Mouse (Mus musculus): Measurements from ENCODE around the gene Hic1.

- TF ChIP-seq CTCF (IDR thresholded peaks at IDR 0.05; ENCODE audit: extremely low read depth, insufficient read depth, low read length) (no peak), POLR2A (IDR thresholded peaks at IDR 0.05; ENCODE audit: extremely low read depth, insufficient read depth, low read length) (no peak)
Observed at GRCm38 (mm10) chr11:75166861-75167642, 2.3 kb downstream of the Hic1 start.
